Mouse (Mus musculus): ENCODE measurements around the gene Bag5. TPM values are rescaled to one million over a fixed set of nuclear protein-coding genes. Genes with fewer than 3 reads are reported as not detected.

The Bag5 gene
- 56.5 and 57.5 TPM in 2 replicates for polyA plus RNA-seq (2016; fragmentation: Nextera tagmentation; extraction: Ambion mirVana)

DNA sequence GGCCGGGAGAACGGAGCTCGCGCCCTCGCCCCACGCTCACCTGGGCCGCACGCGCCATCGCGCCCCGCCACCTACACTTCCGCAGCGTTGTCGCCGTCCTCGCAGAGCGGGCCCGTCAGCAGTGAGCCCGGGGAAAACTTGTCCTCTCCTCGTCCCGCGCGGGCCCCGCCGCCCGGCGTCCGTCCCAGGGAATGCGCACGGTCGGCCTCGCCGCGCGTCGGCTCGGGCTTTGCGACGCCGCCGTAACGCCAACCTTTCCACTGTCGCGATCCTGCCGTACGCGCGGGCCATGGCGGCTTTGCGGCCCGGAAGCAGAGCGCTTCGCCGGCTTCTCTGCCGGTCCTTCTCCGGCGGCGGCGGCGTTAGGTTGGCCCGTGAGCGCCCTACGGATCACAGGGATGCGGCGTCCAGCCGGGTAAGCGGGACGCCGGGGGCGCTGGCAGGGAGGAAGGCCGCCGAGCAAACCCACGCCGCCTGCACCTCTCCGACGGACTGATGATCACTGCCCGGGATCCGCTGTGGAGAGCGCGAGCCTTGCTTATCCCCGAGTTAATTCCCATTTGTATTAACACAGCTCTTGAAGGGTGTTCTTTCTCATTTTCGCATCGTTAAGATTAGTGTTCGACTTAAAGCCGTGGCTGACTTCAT, at the start of gene Bag5, which contains the start of gene Apopt1:
Gene Bag5, minus strand, starts transcription at position 254 of the 648 bp plus-strand sequence.
Gene Apopt1, plus strand, starts transcription at position 258 of the 648 bp plus-strand sequence.
- H3K27ac ChIP-seq, result peak within 1 kb of the TSS; percentile 96
- peak; percentile 90 for DNase-seq (ENCODE audit: extremely low spot score, low spot score)
- peaks cover 42% of the 10 kb centered on the region for H3K4me1 ChIP-seq
- H3K36me3 ChIP-seq (replicated peaks), result peaks cover 58% of the 10 kb centered on the region
- H3K9me3 ChIP-seq, result peaks cover 7% of the 10 kb centered on the region; the same call in 1 of the 2 replicates
- under 1% methylated on average over 81 of the region's 86 CpGs for whole genome bisulfite sequencing
- H3K27me3 ChIP-seq (ENCODE audit: poor library complexity, severe bottlenecking), result no peaks in the 10 kb centered on the region
- peak within 1 kb of the TSS; percentile 99 for H3K4me3 ChIP-seq

GRCm38 (mm10) chr12:111760306-111760908, 47.4 kb upstream of the Bag5 start:
- peaks cover 64% of the 10 kb centered on the region for H3K4me1 ChIP-seq
- peak overlapping the region; percentile 96 for H3K4me3 ChIP-seq
- no peak for DNase-seq (ENCODE audit: extremely low spot score, low spot score)
- H3K36me3 ChIP-seq (replicated peaks), result peaks cover 26% of the 10 kb centered on the region
- 84% methylated on average over 7 of the region's 7 CpGs for WGBS
- no peaks in the 10 kb centered on the region for H3K9me3 ChIP-seq
- H3K27ac ChIP-seq, result peak overlapping the region; percentile 96; the same call in 1 of the 2 replicates
- no peaks in the 10 kb centered on the region for H3K27me3 ChIP-seq (ENCODE audit: poor library complexity, severe bottlenecking)

DNA sequence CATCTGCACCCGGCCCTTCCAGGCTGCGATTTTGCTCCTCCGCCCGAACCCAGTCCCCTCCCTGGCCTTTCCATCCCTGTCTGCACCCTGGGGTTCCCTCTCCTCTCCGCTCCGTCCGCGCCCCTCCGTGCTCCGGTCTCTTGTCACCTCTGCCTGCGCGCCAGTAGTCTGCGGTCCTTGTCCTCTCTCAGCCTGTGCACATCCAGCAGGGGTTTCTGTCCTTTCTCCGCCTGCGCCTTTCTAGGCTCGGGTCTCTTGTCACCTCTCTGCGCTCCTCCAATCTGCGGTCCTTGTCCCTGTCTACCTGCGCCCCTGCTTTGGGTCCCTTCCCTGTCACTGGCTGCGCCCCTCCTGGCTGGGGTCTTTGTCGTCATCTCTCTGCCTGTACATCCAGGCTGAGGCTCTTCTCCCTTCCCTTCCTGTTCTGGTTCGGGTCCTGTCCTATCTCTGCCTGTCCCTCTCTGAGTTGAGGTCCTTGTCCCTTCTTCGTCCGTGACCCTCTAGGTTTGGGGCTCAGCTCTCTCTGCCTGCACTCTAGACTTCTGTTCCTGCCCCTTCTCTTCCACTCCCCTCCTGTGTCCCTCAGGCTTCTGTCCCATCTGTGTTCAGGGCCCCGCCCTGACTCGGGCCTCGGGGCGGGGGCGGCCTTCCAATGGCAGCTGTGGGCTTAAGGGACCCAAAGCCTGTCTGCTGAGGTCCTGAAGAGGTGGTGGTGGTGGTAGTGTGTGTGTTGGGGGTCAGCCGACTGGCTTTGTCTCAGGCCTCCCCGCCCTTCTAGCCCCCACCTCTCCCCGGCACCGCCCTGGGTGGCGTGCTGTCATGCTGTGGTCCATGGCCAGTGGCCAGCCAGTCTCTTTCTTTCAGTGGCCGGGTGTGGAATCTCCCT, 46.4 kb upstream of the Bag5 start:
- H3K4me3 ChIP-seq, result peak overlapping the region; percentile 96
- H3K27ac ChIP-seq, result peak overlapping the region; percentile 96
- H3K36me3 ChIP-seq (replicated peaks), result peaks cover 26% of the 10 kb centered on the region
- H3K27me3 ChIP-seq (ENCODE audit: poor library complexity, severe bottlenecking), result no peaks in the 10 kb centered on the region
- peak; percentile 57 for DNase-seq (ENCODE audit: extremely low spot score, low spot score)
- WGBS, result 4% methylated on average over 35 of the region's 35 CpGs
- no peaks in the 10 kb centered on the region for H3K9me3 ChIP-seq
- H3K4me1 ChIP-seq, result peaks cover 56% of the 10 kb centered on the region

- Histone ChIP-seq H3K9me3 (no peaks in the 10 kb centered on the region), H3K36me3 (replicated peaks) (peaks cover 19% of the 10 kb centered on the region), H3K27me3 (ENCODE audit: poor library complexity, severe bottlenecking) (no peaks in the 10 kb centered on the region), H3K4me3 (peak within 1 kb of the TSS; percentile 96), H3K4me1 (peaks cover 52% of the 10 kb centered on the region), H3K27ac (peak within 1 kb of the TSS; percentile 96)
- under 1% methylated on average over 82 of the region's 85 CpGs for WGBS
- DNase-seq (ENCODE audit: extremely low spot score, low spot score), result peak; percentile 74
Measured at GRCm38 (mm10) chr12:111758381-111759175, 45.5 kb upstream of the Bag5 start, which contains the start of gene Klc1. Gene Klc1, plus strand, starts transcription at chr12:111758849.

GRCm38 (mm10) chr12:111757561-111758325, 44.7 kb upstream of the Bag5 start:
- WGBS, result 58% methylated on average over 10 of the region's 10 CpGs
- Histone ChIP-seq H3K27me3 (ENCODE audit: poor library complexity, severe bottlenecking) (no peaks in the 10 kb centered on the region), H3K4me3 (peak overlapping the region; percentile 96), H3K9me3 (no peaks in the 10 kb centered on the region), H3K36me3 (replicated peaks) (peaks cover 10% of the 10 kb centered on the region), H3K27ac (peak overlapping the region; percentile 96), H3K4me1 (peaks cover 52% of the 10 kb centered on the region)
- no peak for DNase-seq (ENCODE audit: extremely low spot score, low spot score)

DNA sequence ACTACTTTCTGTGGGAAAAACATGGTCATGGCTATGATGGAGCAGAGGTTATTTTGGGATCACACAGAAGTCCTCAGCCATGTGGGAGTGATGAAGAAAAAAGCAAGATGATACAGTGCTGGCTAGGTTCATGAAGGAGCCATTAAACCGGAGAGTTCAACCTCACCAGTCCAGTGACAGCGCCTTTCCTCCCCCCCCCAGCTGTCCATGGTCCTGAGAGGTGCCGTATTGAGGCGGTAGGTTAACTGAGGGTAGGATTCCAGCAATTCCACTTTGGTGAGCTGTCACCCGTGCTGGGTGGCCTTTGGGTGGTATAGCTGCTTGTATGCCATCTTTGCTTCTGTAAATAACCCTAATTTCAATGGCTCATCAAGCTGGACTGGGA, 43.6 kb upstream of the Bag5 start:
- Histone ChIP-seq H3K4me1 (peaks cover 46% of the 10 kb centered on the region), H3K9me3 (no peaks in the 10 kb centered on the region), H3K27ac (no peak overlapping the region), H3K27me3 (ENCODE audit: poor library complexity, severe bottlenecking) (no peaks in the 10 kb centered on the region), H3K4me3 (no peak overlapping the region), H3K36me3 (replicated peaks) (no peaks in the 10 kb centered on the region; the same call in 1 of the 2 replicates)
- no peak for DNase-seq (ENCODE audit: extremely low spot score, low spot score)
- WGBS, result 47% methylated on average over 5 of the region's 5 CpGs

- Histone ChIP-seq H3K36me3 (replicated peaks) (no peaks in the 10 kb centered on the region), H3K4me1 (peaks cover 41% of the 10 kb centered on the region), H3K27ac (no peak overlapping the region), H3K4me3 (no peak overlapping the region), H3K9me3 (no peaks in the 10 kb centered on the region), H3K27me3 (ENCODE audit: poor library complexity, severe bottlenecking) (no peaks in the 10 kb centered on the region)
- no peak for DNase-seq (ENCODE audit: extremely low spot score, low spot score)
- 73% methylated on average over 4 of the region's 4 CpGs for WGBS
Measured at GRCm38 (mm10) chr12:111756082-111756697, 43.1 kb upstream of the Bag5 start.

DNA sequence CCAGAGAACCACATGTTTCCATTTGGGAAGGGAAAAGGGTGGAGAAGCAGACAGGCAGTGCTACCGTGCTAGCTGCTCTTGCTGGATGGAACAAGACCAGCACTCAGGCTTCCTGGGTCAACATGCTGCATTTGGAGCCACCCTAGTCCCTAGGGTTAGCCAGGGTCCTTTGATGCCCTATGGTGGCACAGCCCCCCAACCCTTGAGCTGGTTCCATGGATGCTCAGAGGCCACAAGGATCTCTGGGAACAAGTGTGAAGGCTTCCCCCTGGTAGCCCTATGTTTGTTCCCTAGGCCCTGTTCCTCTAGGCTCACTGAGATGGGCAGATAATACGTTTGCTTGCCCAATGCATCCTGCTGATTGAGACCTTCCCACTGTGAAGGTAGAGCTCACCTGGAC, 42.2 kb upstream of the Bag5 start:
- Histone ChIP-seq H3K4me1 (peaks cover 32% of the 10 kb centered on the region), H3K9me3 (no peaks in the 10 kb centered on the region), H3K27ac (no peak overlapping the region), H3K27me3 (ENCODE audit: poor library complexity, severe bottlenecking) (no peaks in the 10 kb centered on the region), H3K4me3 (no peak overlapping the region), H3K36me3 (replicated peaks) (no peaks in the 10 kb centered on the region)
- 62% methylated on average over 2 of the region's 2 CpGs for WGBS
- DNase-seq (ENCODE audit: extremely low spot score, low spot score), result no peak

DNA sequence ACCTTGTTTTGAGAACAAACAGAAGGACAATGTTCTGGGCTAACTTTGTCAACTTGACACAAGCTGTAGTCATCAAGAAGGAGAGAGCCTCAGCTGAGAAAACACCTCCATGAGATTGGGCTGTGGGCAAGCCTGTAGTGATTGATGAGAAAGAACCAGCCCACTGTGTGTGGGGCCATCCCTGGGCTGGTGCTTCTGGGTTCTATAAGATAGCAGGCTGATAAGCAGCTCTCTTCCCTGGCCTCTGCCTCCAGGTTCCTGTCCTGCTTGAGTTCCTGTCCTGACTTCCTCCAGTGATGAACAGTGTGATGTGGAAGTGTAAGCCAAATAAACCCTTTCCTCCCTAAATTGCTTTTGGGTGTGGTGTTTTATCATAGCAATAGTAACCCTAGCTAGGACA, 41.7 kb upstream of the Bag5 start:
- DNase-seq (ENCODE audit: extremely low spot score, low spot score), result no peak
- Histone ChIP-seq H3K27me3 (ENCODE audit: poor library complexity, severe bottlenecking) (no peaks in the 10 kb centered on the region), H3K4me3 (no peak overlapping the region), H3K27ac (no peak overlapping the region), H3K9me3 (no peaks in the 10 kb centered on the region), H3K4me1 (peaks cover 27% of the 10 kb centered on the region), H3K36me3 (replicated peaks) (no peaks in the 10 kb centered on the region)

DNA sequence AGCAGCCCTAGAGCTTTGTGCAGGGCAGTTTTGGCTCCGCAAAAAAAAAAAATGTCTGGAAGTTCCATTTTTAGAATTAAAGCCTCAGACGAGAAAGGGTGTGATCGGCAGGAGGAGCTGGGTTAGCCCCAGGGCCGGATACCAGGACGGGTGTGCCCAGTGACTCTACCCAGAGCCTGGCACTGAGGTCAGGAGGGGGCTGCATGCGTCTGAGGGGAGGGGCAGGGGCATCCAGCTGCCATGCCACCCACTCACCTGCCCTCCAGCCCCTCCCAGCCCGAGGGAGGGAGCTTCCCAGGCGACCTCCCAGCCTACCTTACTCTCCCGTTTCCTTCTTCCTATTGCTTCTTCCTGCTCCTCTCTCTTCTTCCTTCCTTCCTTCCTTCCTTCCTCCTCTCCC, 40.3 kb upstream of the Bag5 start:
- no peak for DNase-seq (ENCODE audit: extremely low spot score, low spot score)
- Histone ChIP-seq H3K36me3 (replicated peaks) (no peaks in the 10 kb centered on the region), H3K4me3 (no peak overlapping the region), H3K9me3 (no peaks in the 10 kb centered on the region), H3K27ac (no peak overlapping the region), H3K4me1 (peaks cover 13% of the 10 kb centered on the region), H3K27me3 (ENCODE audit: poor library complexity, severe bottlenecking) (no peaks in the 10 kb centered on the region)
- 69% methylated on average over 9 of the region's 9 CpGs for WGBS

DNA sequence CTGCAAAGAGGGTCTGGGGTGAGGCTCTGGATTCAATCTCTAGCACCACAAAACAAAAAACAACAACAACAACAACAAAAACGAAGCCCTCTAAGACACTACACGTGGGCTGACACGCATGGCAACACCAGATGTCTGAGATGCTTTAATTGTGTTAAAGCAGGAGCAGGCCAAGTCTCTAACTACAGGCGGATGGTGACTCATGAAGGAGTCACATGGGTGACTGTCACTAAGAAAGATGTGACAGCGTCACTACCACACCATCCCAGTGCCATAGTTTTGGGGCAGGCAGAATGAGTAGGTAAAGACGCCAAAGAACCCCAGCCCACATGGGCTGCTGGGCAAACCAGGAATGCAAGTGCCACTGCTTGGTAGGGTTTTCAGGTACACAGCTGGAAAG, 39.4 kb upstream of the Bag5 start:
- H3K4me3 ChIP-seq, result no peak overlapping the region
- no peak for DNase-seq (ENCODE audit: extremely low spot score, low spot score)
- WGBS, result 92% methylated on average over 6 of the region's 6 CpGs
- no peaks in the 10 kb centered on the region for H3K36me3 ChIP-seq (replicated peaks)
- no peak overlapping the region for H3K27ac ChIP-seq
- no peaks in the 10 kb centered on the region for H3K27me3 ChIP-seq (ENCODE audit: poor library complexity, severe bottlenecking)
- peaks cover 4% of the 10 kb centered on the region for H3K4me1 ChIP-seq
- H3K9me3 ChIP-seq, result no peaks in the 10 kb centered on the region

Measured in forebrain, embryonic 10.5 days (tissue).